Mouse (Mus musculus) heart, embryonic 11.5 days (tissue): ENCODE measurements at regions not wholly inside any gene's neighbourhood (a gene's known extent, or its start where the extent isn't known, plus 50 kb on each side); places are given as distances from the start of the nearest gene placed in this dataset.
"Not testable (repeated sequence)": the region's sequence is repeated elsewhere in the genome, so short reads cannot be mapped to it uniquely, and the experiment has no call there.

Source experiments
- ATAC-seq: fragments of 200-750 bp; cut with Nextera tagmentation; replicated peaks from 2 replicates; pipeline ENCODE4 v1.8.0; 2017; ENCODE audit warnings: moderate library complexity; ENCODE audit not compliant: insufficient number of reproducible peaks, low FRiP score, low TSS enrichment
- H3K27ac ChIP-seq: fragments of 300-500 bp; sonication (generic); 2 replicates; pipeline ENCODE4 v1.5.1; 2014; ENCODE audit warnings: mild to moderate bottlenecking, low read depth, low read length
- H3K27me3 ChIP-seq: fragments of 300-500 bp; sonication (generic); 2 replicates; pipeline ENCODE4 v1.6.1; 2014; ENCODE audit warnings: mild to moderate bottlenecking, low read length, mixed read lengths; ENCODE audit not compliant: control insufficient read depth, insufficient read depth
- H3K36me3 ChIP-seq: fragments of 300-500 bp; sonication (generic); 2 replicates; pipeline ENCODE4 v1.6.1; 2014; ENCODE audit warnings: mild to moderate bottlenecking, low read length, moderate library complexity, mixed read lengths; ENCODE audit not compliant: control insufficient read depth, insufficient read depth
- H3K4me1 ChIP-seq: fragments of 300-500 bp; sonication (generic); 2 replicates; pipeline ENCODE4 v1.6.1; 2014; ENCODE audit warnings: low read length; ENCODE audit not compliant: control insufficient read depth, insufficient read depth
- H3K4me2 ChIP-seq: fragments of 300-500 bp; sonication (generic); 2 replicates; pipeline ENCODE4 v1.6.1; 2014; ENCODE audit warnings: mild to moderate bottlenecking, moderate library complexity
- H3K4me3 ChIP-seq: fragments of 300-500 bp; sonication (generic); 2 replicates; pipeline ENCODE4 v1.5.1; 2014; ENCODE audit warnings: low read depth, low read length
- H3K9ac ChIP-seq: fragments of 300-500 bp; sonication (generic); 2 replicates; pipeline ENCODE4 v1.6.1; 2014; ENCODE audit warnings: mild to moderate bottlenecking, low read depth, low read length, moderate library complexity
- H3K9me3 ChIP-seq: fragments of 300-500 bp; sonication (generic); replicated peaks from 2 replicates; pipeline ENCODE4 v1.6.1; 2016; ENCODE audit warnings: low read length; ENCODE audit not compliant: control insufficient read depth
- WGBS: fragments of 180-500 bp; shearing (Covaris S2); extraction: QIAGEN DNeasy Blood & Tissue Kit; methylation state at CpG from one replicate; pipeline ENCODE4 v1.1.7; 2014; ENCODE audit not compliant: insufficient replicate concordance; 5-methylcytosine and 5-hydroxymethylcytosine counted together

- 87% methylated on average over 8 of the region's 8 CpGs for WGBS
- not testable (repeated sequence) for H3K9ac ChIP-seq, ATAC-seq, H3K4me1 ChIP-seq, H3K4me2 ChIP-seq, H3K27ac ChIP-seq, H3K9me3 ChIP-seq, H3K27me3 ChIP-seq, H3K36me3 ChIP-seq, H3K4me3 ChIP-seq
Measured at GRCm38 (mm10) chr1:181283539-181283938, 68.9 kb upstream of the Cnih3 start.

DNA sequence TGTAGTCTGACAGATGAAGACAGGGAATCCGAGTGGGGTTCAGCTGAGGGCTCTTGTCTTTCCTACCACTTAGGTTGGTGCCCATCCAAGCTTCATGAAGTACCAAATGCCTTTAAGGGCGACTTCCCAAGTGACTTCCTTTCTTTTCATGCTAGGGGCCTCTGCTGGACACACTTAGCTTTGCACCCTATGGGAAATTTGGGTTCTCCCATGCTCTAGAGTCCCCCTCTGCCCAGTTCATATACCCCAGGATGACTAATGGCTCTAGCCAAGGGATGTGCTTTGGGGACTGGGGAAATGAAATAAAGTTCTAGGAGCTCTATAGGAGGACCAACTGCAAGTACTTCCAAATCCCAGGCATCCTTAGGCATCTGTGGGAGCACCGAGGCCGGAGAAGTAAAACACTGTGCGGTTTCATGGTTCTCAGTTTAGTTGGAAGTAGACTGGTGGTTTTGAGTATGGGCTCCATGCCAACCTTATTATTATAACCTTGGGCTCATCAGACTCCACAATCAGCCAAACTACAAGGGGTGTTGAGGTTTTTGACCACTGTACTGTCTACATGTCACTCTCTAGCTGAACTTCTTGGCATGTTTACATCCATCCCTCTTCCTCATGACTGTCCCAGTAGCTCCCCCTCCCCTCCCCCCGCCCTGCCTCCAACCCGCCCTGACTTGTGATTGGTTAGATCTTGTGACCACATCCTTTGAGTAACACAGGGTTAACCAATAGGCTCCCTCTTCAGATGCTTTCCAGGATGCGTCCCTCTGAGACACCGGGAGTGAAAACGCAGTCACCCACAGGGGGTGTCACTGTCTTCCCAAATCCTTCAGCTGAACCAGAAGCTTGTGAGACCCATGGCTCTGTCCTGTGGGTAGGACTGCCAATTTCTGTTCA lies 67.9 kb upstream of the Cnih3 start:
- H3K27ac ChIP-seq: no peak overlapping the region
- WGBS: 64% methylated on average over 10 of the region's 10 CpGs
- ATAC-seq: no peak

DNA sequence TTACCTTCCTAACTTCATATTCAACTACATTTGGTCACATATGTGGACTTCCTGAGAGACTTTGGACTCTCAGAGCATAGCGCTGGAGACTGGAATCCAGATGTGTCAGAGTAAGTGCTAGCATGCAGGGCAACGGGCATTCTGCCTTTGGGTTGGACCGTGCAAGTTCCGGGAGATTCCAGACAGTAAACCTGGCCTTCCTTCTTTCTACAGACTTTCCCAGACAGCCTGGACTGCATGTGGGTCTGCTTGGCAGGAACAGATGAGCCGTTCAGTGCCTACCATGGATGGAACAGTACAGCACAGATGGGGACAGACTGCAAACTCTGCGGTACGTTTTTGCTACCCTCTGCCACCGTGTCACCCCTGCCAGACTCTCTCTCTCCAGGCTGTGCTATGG lies 66.8 kb upstream of the Cnih3 start:
- Histone ChIP-seq H3K9ac (no peak overlapping the region), H3K9me3 (no peaks in the 10 kb centered on the region), H3K27me3 (no peaks in the 10 kb centered on the region), H3K27ac (no peak overlapping the region), H3K4me2 (no peak overlapping the region), H3K36me3 (no peaks in the 10 kb centered on the region), H3K4me3 (no peak overlapping the region), H3K4me1 (no peaks in the 10 kb centered on the region)
- WGBS: 90% methylated on average over 8 of the region's 8 CpGs
- no peak for ATAC-seq

More for the DNA sequence above, 67.9 kb upstream of the Cnih3 start:
- H3K36me3 ChIP-seq: no peaks in the 10 kb centered on the region
- H3K4me2 ChIP-seq: no peak overlapping the region
- no peak overlapping the region for H3K4me3 ChIP-seq
- H3K27me3 ChIP-seq: no peaks in the 10 kb centered on the region
- H3K9me3 ChIP-seq: no peaks in the 10 kb centered on the region
- no peaks in the 10 kb centered on the region for H3K4me1 ChIP-seq
- H3K9ac ChIP-seq: no peak overlapping the region

DNA sequence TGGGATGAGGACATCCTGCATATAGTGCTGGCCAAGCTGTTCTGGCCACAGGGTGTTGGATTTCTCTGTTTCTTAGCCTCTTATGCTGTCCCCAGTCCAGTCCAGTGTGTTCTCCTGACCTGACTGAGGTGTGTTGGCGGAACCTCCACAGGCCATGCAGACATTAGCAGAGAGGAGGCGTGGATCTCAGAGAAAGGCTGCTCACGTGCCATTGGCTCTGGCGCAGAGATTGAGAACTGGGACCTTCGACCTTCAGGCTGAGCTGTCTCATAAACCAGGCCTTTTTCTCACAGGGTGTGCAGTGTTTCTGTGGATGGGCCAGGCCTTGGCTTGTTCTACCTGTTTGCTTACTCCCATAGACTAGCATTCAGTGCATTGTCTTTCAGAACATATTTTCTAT lies 66.3 kb upstream of the Cnih3 start:
- H3K27ac ChIP-seq: no peak overlapping the region
- no peaks in the 10 kb centered on the region for H3K9me3 ChIP-seq
- H3K27me3 ChIP-seq: no peaks in the 10 kb centered on the region
- no peaks in the 10 kb centered on the region for H3K36me3 ChIP-seq
- H3K9ac ChIP-seq: no peak overlapping the region
- H3K4me1 ChIP-seq: no peaks in the 10 kb centered on the region
- no peak for ATAC-seq
- no peak overlapping the region for H3K4me2 ChIP-seq
- H3K4me3 ChIP-seq: no peak overlapping the region
- WGBS: 73% methylated on average over 5 of the region's 5 CpGs

- 75% methylated on average over 1 of the region's 1 CpGs for WGBS
- no peaks in the 10 kb centered on the region for H3K4me1 ChIP-seq
- H3K36me3 ChIP-seq: no peaks in the 10 kb centered on the region
- H3K27ac ChIP-seq: no peak overlapping the region
- H3K4me2 ChIP-seq: no peak overlapping the region
- H3K9me3 ChIP-seq: no peaks in the 10 kb centered on the region
- no peak overlapping the region for H3K4me3 ChIP-seq
- no peaks in the 10 kb centered on the region for H3K27me3 ChIP-seq
- H3K9ac ChIP-seq: no peak overlapping the region
- no peak for ATAC-seq
Measured at GRCm38 (mm10) chr1:181287166-181287565, 65.3 kb upstream of the Cnih3 start.

DNA sequence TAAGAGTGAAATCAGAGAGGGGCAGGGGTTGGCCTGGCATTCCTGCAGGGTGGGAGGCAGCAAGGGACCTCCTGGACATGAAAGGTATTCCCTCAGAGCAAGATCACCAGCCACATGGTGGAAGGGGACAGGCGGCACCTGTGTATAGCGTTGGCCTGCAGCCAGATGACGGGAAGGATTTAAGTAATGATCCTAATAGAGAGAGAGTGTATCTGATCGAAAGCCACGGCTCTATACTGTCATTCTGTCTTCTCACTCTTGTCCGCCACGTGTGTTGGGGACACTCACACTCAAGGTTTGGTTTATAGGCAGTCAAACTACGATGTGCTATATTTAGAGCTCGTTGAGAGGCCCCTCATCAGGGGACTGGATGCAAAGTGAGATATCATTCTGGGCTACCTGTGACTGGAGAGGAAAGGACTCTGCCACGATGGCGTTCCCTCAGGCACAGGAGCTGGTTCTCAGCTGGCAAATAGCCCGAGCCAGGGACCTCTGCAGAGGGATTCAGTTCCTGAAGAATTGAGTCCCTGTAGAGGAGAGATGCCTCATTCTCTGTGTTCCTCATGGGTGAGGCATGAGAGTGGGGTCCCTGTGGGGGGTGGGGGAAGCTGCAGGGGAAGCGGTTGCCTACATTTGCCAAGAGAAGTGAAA lies 62.9 kb upstream of the Cnih3 start:
- Histone ChIP-seq H3K9me3 (no peaks in the 10 kb centered on the region), H3K27me3 (no peaks in the 10 kb centered on the region), H3K9ac (no peak overlapping the region), H3K36me3 (no peaks in the 10 kb centered on the region), H3K27ac (no peak overlapping the region), H3K4me3 (no peak overlapping the region), H3K4me2 (no peak overlapping the region), H3K4me1 (no peaks in the 10 kb centered on the region)
- 57% methylated on average over 13 of the region's 13 CpGs for WGBS
- ATAC-seq: no peak

DNA sequence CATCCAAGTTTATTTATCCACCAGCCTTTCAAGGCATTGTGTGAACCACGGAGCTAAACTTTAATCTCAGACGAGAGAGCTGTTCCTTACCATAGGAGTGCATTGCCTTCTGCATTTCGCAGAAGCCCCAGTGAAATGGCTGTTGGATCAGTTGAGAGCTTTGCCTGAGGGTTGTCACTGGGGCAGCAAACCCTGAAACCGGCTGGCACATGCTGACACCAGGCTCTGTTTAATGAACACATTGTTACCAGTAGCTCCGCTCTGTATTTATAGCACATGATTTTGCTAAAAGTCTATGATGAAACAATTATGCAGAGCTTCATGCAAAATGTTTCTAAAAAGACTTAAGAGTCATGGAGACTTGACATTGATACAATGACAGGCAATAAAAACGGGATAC lies 61.2 kb upstream of the Cnih3 start:
- no peaks in the 10 kb centered on the region for H3K9me3 ChIP-seq
- no peak overlapping the region for H3K4me3 ChIP-seq
- no peaks in the 10 kb centered on the region for H3K36me3 ChIP-seq
- no peaks in the 10 kb centered on the region for H3K27me3 ChIP-seq
- 68% methylated on average over 6 of the region's 6 CpGs for WGBS
- no peak overlapping the region for H3K27ac ChIP-seq
- no peak overlapping the region for H3K4me2 ChIP-seq
- ATAC-seq: no peak
- no peak overlapping the region for H3K9ac ChIP-seq
- H3K4me1 ChIP-seq: no peaks in the 10 kb centered on the region

- Histone ChIP-seq H3K4me3 (no peak overlapping the region), H3K27ac (no peak overlapping the region), H3K9me3 (no peaks in the 10 kb centered on the region), H3K9ac (no peak overlapping the region), H3K36me3 (no peaks in the 10 kb centered on the region), H3K4me1 (no peaks in the 10 kb centered on the region), H3K4me2 (no peak overlapping the region), H3K27me3 (no peaks in the 10 kb centered on the region)
- ATAC-seq: no peak
- WGBS: 81% methylated on average over 5 of the region's 5 CpGs
Measured at GRCm38 (mm10) chr1:181291966-181292365, 60.5 kb upstream of the Cnih3 start.
